8 mouse cellular contexts compared by ENCODE assay signal in the genomic region with DNA sequence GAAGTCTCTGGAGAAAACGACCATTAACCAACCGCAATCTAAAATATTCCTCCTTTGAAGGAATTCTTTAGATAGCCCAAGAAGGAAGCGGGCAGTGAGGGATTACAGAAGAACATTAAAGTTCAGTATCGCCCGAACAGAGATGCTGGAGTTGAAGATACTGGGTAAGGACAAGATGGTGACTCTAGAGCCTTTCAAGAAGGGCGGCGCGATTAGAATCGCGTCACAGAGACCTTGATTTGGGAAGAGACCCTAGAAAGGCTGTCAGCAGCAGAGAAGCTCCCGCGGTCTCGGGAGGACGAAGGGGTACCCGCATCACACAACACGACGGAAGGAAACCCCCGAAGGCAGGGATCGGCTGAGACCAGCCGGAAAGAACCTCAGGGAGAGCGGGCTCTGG. TPM values are rescaled to one million over a fixed set of nuclear protein-coding genes. Genes with fewer than 3 reads are reported as not detected.
DNase-seq lines count a peak whose midpoint lies in the region; ATAC-seq and TF ChIP-seq lines count a peak whose summit lies in the region.

No protein-coding gene starts in this region.

- peaks cover 29% of the 10 kb centered on the region for H3K4me1 ChIP-seq in hindbrain, embryonic 15.5 days (replicated peaks)
- H3K4me1 ChIP-seq in midbrain, embryonic 16.5 days (ENCODE audit: control insufficient read depth, insufficient read depth, low read length) = peaks cover 20% of the 10 kb centered on the region

- H3K4me2 ChIP-seq in hindbrain, embryonic 15.5 days = peak overlapping the region; percentile 70
- peak overlapping the region; percentile 75 for H3K4me2 ChIP-seq in midbrain, embryonic 16.5 days (ENCODE audit: low read length)

- H3K27me3 ChIP-seq in hindbrain, embryonic 15.5 days = no peaks in the 10 kb centered on the region
- H3K27me3 ChIP-seq in midbrain, embryonic 16.5 days (ENCODE audit: control insufficient read depth, insufficient read depth, low read depth, low read length) = no peaks in the 10 kb centered on the region

- peak overlapping the region; percentile 97 for H3K27ac ChIP-seq in layer of hippocampus, adult 2 months
- H3K27ac ChIP-seq in hindbrain, embryonic 15.5 days (replicated peaks) = peak overlapping the region; percentile 91
- H3K27ac ChIP-seq in midbrain, embryonic 16.5 days (ENCODE audit: low read length) = peak overlapping the region; percentile 73

- H3K4me3 ChIP-seq in layer of hippocampus, adult 2 months = peak overlapping the region; percentile 81
- peak overlapping the region; percentile 80 for H3K4me3 ChIP-seq in hindbrain, embryonic 15.5 days
- peak overlapping the region; percentile 54 for H3K4me3 ChIP-seq in midbrain, embryonic 16.5 days (ENCODE audit: low read depth, low read length)

- no peak for DNase-seq in layer of hippocampus, adult 2 months (ENCODE audit: low spot score in 2 of 2)
- DNase-seq in layer of hippocampus, postnatal 14 days (ENCODE audit: low spot score in 2 of 2) = no peak
- peak; percentile 50 for DNase-seq in c-Kit-positive CD71-positive TER-119-negative erythroid progenitor cells, embryonic 14.5 days (ENCODE audit: low read depth)
- DNase-seq in thymus, adult 18-20 months = no peak
- no peak for DNase-seq in layer of hippocampus, adult 18-20 months (ENCODE audit: low spot score in 2 of 2)

- 3% methylated on average over 21 of the region's 21 CpGs for WGBS in hindbrain, embryonic 15.5 days
- WGBS in midbrain, embryonic 16.5 days = 2% methylated on average over 21 of the region's 21 CpGs

- no peaks in the 10 kb centered on the region for H3K9me3 ChIP-seq in hindbrain, embryonic 15.5 days
- no peaks in the 10 kb centered on the region for H3K9me3 ChIP-seq in midbrain, embryonic 16.5 days (replicated peaks; ENCODE audit: control insufficient read depth, low read length, poor library complexity, severe bottlenecking)

- H3K9ac ChIP-seq in hindbrain, embryonic 15.5 days = peak overlapping the region; percentile 79
- H3K9ac ChIP-seq in midbrain, embryonic 16.5 days (ENCODE audit: low read depth, low read length) = peak overlapping the region; percentile 67

- ATAC-seq in hindbrain, embryonic 15.5 days (ENCODE audit: low FRiP score, low read depth) = no peak
- ATAC-seq in midbrain, embryonic 16.5 days = no peak
- no peak; the same call in 1 of the 2 replicates for ATAC-seq in cerebellum, adult (ENCODE audit: insufficient number of reproducible peaks, low FRiP score, low TSS enrichment)

- TF ChIP-seq CTCF in layer of hippocampus, adult 2 months (conservative IDR thresholded peaks at IDR 0.05) = no peak

- H3K36me3 ChIP-seq in hindbrain, embryonic 15.5 days = peaks cover 23% of the 10 kb centered on the region
- H3K36me3 ChIP-seq in midbrain, embryonic 16.5 days (ENCODE audit: control insufficient read depth, insufficient read depth, low read length) = peaks cover 15% of the 10 kb centered on the region

RNA-seq across cellular contexts. Expression of gene Rpp38, which starts 0.4 kb away (rescaled TPM):
- 10 to 100 TPM; 10.2 to 10.5 TPM for total RNA-seq in layer of hippocampus, adult 2 months (2021)
- total RNA-seq in layer of hippocampus, postnatal 14 days (2021) = 1 to 10 TPM; 7.5 to 9.7 TPM
- 11.1 and 12.1 TPM in 2 replicates for polyA plus RNA-seq in hindbrain, embryonic 15.5 days (2015; fragmentation: Nextera tagmentation; extraction: Ambion mirVana)
- 10.8 and 11.8 TPM in 2 replicates for polyA plus RNA-seq in midbrain, embryonic 16.5 days (2015; fragmentation: Nextera tagmentation; extraction: Ambion mirVana)
- 10 to 100 TPM; 10.7 to 11.9 TPM for total RNA-seq in layer of hippocampus, adult 18-20 months (2021)

RNA-seq across cellular contexts. Expression of gene Acbd7, which starts 3.9 kb away (rescaled TPM):
- 1 to 10 TPM; 1.0 to 2.1 TPM for total RNA-seq in layer of hippocampus, adult 2 months (2021)
- 1 to 10 TPM; 1.6 to 1.9 TPM for total RNA-seq in layer of hippocampus, postnatal 14 days (2021)
- polyA plus RNA-seq in hindbrain, embryonic 15.5 days (2015; fragmentation: Nextera tagmentation; extraction: Ambion mirVana) = 3.6 and 4.2 TPM in 2 replicates
- polyA plus RNA-seq in midbrain, embryonic 16.5 days (2015; fragmentation: Nextera tagmentation; extraction: Ambion mirVana) = 4.3 and 7.3 TPM in 2 replicates
- total RNA-seq in layer of hippocampus, adult 18-20 months (2021) = 1 to 10 TPM in 1 of 2 experiments, under 1 TPM in 1; 0.94 to 1.8 TPM

RNA-seq across cellular contexts. Expression of gene Nmt2, which starts 48.0 kb away (rescaled TPM):
- total RNA-seq in layer of hippocampus, adult 2 months (2021) = 10 to 100 TPM; 85.5 to 86.1 TPM
- total RNA-seq in layer of hippocampus, postnatal 14 days (2021) = 10 to 100 TPM; 71.5 to 73.1 TPM
- polyA plus RNA-seq in hindbrain, embryonic 15.5 days (2015; fragmentation: Nextera tagmentation; extraction: Ambion mirVana) = 101 and 109 TPM in 2 replicates
- 121 and 122 TPM in 2 replicates for polyA plus RNA-seq in midbrain, embryonic 16.5 days (2015; fragmentation: Nextera tagmentation; extraction: Ambion mirVana)
- 10 to 100 TPM; 82.6 to 91.0 TPM for total RNA-seq in layer of hippocampus, adult 18-20 months (2021)
